Mouse (Mus musculus) frontal cortex, adult (tissue): ENCODE results near the gene Vipas39.
A peak's percentile ranks its signal among the peaks of the same experiment; 100 is the strongest.
"Not testable (repeated sequence)": the region's sequence is repeated elsewhere in the genome, so short reads cannot be mapped to it uniquely, and the experiment has no call there.

Experiments used
- ATAC-seq: cut with Nextera tagmentation; 2 replicates; pipeline ENCODE4 v1.9.2; 2017; ENCODE audit warnings: mild to moderate bottlenecking, moderate library complexity, mixed read lengths; ENCODE audit not compliant: low TSS enrichment

Vipas39 gene

GRCm38 (mm10) chr12:87266827-87267603 is 959 bp upstream of the Vipas39 start:
- ATAC-seq: peak; percentile 8; the same call in 1 of the 2 replicates

DNA sequence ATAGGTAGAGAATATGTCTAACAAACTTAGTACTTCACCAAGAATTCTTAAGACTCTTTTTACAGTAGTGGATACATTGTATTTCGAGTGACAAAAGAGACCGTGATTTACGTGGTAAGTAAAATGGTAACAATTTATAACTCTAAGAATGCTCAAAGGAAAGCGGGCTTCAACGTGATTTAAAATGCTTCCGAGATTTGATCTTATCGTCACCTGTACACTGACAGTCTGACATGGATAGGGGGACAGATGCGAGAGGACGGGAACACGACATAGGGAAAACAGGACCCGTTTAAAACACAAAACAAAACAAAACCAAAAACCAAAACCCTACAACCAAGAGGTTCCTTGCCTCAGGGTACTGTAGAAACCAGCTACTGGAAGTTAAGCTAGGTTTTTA is 612 bp downstream of the Vipas39 start:
- no peak for ATAC-seq

GRCm38 (mm10) chr12:87260562-87260961 is 5.5 kb downstream of the Vipas39 start:
- ATAC-seq: no peak

DNA sequence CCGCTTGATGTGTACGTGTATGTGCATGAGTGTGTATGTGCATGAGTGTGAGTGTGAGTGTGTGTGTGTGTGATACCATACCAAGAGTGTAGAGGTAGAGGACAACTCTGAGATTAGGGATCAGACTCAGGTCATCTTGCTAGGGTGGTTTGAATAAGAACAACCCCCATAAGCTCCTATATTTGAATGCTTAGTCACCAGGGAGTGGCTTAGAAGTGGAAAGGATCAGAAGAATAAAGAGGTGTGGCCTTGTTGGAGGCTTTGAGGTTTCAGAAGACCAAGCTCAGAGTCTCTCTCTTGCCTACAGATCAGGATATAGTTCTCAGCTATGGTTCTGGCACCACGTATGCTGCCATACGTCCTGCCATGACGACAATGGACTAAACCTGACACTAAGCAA is 9.4 kb downstream of the Vipas39 start:
- no peak for ATAC-seq

GRCm38 (mm10) chr12:87253878-87254277 is 12.2 kb downstream of the Vipas39 start:
- ATAC-seq: peak; percentile 59

GRCm38 (mm10) chr12:87250161-87250560 is 15.9 kb downstream of the Vipas39 start:
- ATAC-seq: no peak

- 0 out of 2 replicates have a peak, but pooled peaks have one; percentile 5 for ATAC-seq
These were observed 27.4 kb downstream of the Vipas39 start, which contains the start of gene Noxred1 for GRCm38 (mm10) chr12:87238632-87239031. TSS of gene Noxred1 (minus strand) at chr12:87238732.

- ATAC-seq: peak; percentile 55; the same call in 1 of the 2 replicates
These were observed 29.1 kb downstream of the Vipas39 start for GRCm38 (mm10) chr12:87236882-87237483.

GRCm38 (mm10) chr12:87230379-87230895 is 35.6 kb downstream of the Vipas39 start:
- ATAC-seq: no peak

- no peak for ATAC-seq
These were observed 36.4 kb downstream of the Vipas39 start for GRCm38 (mm10) chr12:87229633-87230032.

GRCm38 (mm10) chr12:87226801-87227200 is 39.3 kb downstream of the Vipas39 start:
- no peak for ATAC-seq

DNA sequence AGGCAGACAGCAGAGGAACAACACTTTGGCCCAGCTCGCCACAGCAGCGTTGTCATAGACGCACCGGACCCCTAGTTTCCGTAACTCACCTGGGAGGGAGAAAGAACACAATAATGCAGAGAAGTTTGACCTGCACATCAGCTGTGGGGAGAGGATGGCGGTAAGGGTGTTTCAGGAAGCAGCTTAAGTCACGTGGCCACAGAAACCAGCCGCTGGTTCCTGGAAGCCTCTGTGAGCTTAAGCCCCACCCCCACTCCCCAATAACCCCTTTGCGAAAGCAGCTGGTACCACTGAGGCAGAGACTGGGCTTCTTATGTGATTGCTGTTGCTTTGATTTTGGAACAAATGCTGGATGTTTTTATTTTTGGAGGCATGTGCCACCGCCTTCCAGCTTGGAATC is 41.1 kb downstream of the Vipas39 start:
- no peak for ATAC-seq

GRCm38 (mm10) chr12:87219362-87219761 is 46.7 kb downstream of the Vipas39 start:
- ATAC-seq: no peak

- ATAC-seq: no peak
These were observed 48.5 kb downstream of the Vipas39 start for GRCm38 (mm10) chr12:87217596-87217995.

DNA sequence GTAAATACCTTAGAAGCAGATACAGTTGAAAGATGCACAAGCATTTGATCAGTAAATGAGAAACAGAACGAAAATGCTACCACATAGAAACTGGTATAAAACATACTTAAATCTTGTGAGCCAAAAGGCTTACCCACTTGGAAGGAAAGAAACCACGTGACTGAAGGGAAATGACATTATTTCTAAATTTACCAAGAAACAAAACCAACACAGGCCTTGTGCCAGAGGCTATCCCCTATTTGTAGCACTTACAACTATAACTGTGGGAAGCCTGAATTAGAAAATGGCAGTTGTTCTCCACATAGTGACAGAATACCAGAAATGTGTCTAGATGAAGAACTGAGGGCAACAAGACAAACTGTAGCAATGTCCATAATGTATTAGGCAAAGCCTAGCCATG is 50.0 kb downstream of the Vipas39 start:
- ATAC-seq: no peak

DNA sequence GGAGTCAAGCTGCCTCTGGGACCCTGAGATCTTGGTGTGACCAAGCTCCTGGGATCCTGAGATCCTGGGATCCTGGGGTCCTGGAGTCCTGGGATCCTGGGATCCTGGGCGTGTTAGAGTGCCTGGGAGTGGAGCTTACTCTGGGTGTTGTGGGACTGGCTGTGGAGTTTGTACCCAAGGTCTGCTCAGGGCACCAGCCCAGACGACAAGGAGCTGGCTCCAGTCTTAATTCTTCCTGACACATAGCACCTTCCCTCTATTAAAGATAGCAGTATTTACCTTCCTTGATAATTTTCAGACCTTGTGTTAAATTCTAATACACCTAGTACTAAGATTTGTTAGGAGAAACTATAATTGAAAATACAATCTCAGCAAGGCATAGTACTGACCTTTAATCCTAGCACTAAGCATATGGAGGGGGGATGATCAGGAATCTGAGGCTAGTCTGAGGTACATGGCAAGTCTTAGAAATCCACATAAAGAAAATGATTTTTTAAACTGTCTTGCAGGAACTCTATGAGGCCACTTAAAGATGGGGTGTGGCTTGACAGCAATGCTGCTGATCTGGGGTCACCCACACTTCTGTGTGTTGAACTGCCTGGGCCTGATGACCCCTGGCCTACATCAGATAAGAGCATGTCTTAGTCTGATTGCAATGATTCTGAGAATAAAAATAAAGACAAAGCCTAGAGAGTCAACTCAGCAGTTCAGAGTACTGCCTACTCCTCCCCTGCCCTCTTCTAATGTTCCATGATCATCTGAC is 53.0 kb downstream of the Vipas39 start:
- no peak for ATAC-seq

DNA sequence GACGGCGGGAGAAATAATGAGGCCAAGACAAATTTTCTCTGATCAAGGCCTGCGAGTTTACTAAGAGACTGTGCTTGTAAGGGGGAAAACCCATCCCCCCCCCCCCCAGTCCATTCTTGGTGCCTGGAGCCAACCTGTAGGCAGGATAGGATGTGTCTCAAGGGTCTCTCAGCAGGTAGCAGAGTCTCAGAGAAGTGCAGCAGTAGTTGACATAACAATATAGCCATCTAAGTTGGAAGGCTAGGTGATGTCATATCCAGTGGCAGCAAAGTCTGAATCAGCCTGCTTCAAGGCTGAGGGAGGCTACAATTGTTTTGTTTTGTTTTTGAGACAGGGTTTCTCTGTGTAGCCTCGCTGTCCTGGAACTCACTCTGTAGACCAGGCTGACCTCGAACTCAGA is 60.3 kb downstream of the Vipas39 start:
- ATAC-seq: not testable (repeated sequence)

GRCm38 (mm10) chr12:87201694-87202093 is 64.4 kb downstream of the Vipas39 start:
- no peak for ATAC-seq

DNA sequence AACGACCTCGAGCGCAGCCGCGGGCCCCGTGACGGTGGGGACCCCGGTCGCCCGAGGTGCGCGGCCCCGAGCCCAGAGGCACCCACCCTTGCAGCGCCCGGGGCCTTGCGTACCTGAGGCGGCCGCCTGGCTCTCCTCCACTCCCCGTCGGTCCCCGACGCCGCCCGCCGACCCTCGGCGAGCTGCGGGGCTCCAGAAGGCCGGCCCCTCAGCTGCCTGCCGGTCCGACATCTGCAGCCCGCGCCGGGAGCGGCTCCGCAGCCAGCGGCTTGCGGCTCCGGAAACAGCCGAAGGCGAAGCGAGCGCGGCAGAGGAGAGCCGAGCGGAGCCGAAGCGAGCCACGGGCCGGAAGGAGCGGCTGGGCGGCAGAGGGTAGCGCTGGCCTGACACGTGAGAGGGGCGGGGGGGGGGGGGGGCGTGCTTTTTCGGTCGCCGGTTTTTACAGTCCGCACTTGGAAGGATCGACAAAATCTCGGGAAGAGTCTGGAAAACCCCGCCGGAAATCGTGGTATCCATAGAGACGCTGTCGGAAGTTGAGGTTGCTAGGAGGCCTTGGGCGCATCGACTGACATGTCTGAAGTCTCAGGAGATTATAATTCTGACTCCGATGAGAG is 66.0 kb downstream of the Vipas39 start, which contains the start of gene Tmed8:
TSS of gene Tmed8 (minus strand) at position 482 of the 614 bp plus-strand sequence.
- peak; percentile 87 for ATAC-seq

- ATAC-seq: peak; percentile 41
These were observed 66.7 kb downstream of the Vipas39 start, which contains the start of gene Samd15 for GRCm38 (mm10) chr12:87199206-87199972. TSS of gene Samd15 (plus strand) at chr12:87199723.

- ATAC-seq: 0 out of 2 replicates have a peak, but pooled peaks have one; percentile 2
These were observed 67.3 kb downstream of the Vipas39 start for GRCm38 (mm10) chr12:87198792-87199191.
